Mouse (Mus musculus) CH12.LX (cell line): Measurements from ENCODE around the gene Trappc2l.
A peak's percentile ranks its signal among the peaks of the same experiment; 100 is the strongest.

Source experiments
- CTCF ChIP-seq, 2 experiments: IDR thresholded peaks in 1 of 2; conservative IDR thresholded peaks in 1 of 2; 2 replicates each; pipeline ENCODE4 v1.5.1; 2011 to 2012; ENCODE audit warnings: low read depth in 2 of 2, low read length in 2 of 2, improper control_type of control experiment in 1 of 2, inconsistent platforms in 1 of 2, mild to moderate bottlenecking in 1 of 2, moderate library complexity in 1 of 2
- MAZ ChIP-seq: IDR thresholded peaks from 2 replicates; pipeline ENCODE4 v1.6.1; 2012; ENCODE audit warnings: low read depth, mild to moderate bottlenecking, inconsistent platforms, low read length, improper control_type of control experiment, moderate library complexity
- POLR2AphosphoS2 ChIP-seq: IDR thresholded peaks from 2 replicates; pipeline ENCODE4 v1.6.1; 2011; ENCODE audit warnings: low read depth, low read length, improper control_type of control experiment

GRCm38 (mm10) chr8:122624653-122625052, 13.2 kb downstream of the Trappc2l start:
- TF ChIP-seq POLR2AphosphoS2 (no peak), CTCF (conservative IDR thresholded peaks at IDR 0.05 in 1 of 2, IDR thresholded peaks at IDR 0.05 in 1 of 2; ENCODE audit: low read depth in 2 of 2, low read length in 2 of 2) (peak in 1 of 2 experiments; percentile 45; a peak in 2 of 4 replicates), MAZ (no peak)
